Mouse (Mus musculus): ENCODE measurements around the gene Krtap19-4. TPM values are rescaled to one million over a fixed set of nuclear protein-coding genes. Genes with fewer than 3 reads are reported as not detected.

Gene Krtap19-4
- total RNA-seq (2015) (not detected in 2 replicates), total RNA-seq (2017) (not detected in 2 replicates)

- ATAC-seq (ENCODE audit: poor library complexity, severe bottlenecking): no peak
Measured at GRCm38 (mm10) chr16:88884989-88885388, at the start of gene Krtap19-4. Gene Krtap19-4 (minus strand): TSS chr16:88885089.

GRCm38 (mm10) chr16:88932165-88932564, 47.3 kb upstream of the Krtap19-4 start, which contains the start of gene Krtap19-9b:
Gene Krtap19-9b (minus strand): TSS chr16:88932265.
- no peak for ATAC-seq (ENCODE audit: poor library complexity, severe bottlenecking)

- ATAC-seq (ENCODE audit: poor library complexity, severe bottlenecking): no peak
Measured at GRCm38 (mm10) chr16:88896357-88896756, 11.5 kb upstream of the Krtap19-4 start, which contains the start of gene Krtap19-5. Gene Krtap19-5 (minus strand): TSS chr16:88896457.

GRCm38 (mm10) chr16:88886870-88887269, 2.0 kb upstream of the Krtap19-4 start:
- no peak for ATAC-seq (ENCODE audit: poor library complexity, severe bottlenecking)

GRCm38 (mm10) chr16:88877938-88878337, 7.0 kb downstream of the Krtap19-4 start, which contains the start of gene Krtap19-3:
Gene Krtap19-3 (minus strand): TSS chr16:88878038.
- ATAC-seq (ENCODE audit: poor library complexity, severe bottlenecking): no peak

GRCm38 (mm10) chr16:88874169-88874568, 10.7 kb downstream of the Krtap19-4 start, which contains the start of gene Krtap19-2:
Gene Krtap19-2 (minus strand): TSS chr16:88874269.
- ATAC-seq (ENCODE audit: poor library complexity, severe bottlenecking): no peak

- ATAC-seq (ENCODE audit: poor library complexity, severe bottlenecking): no peak
Measured at GRCm38 (mm10) chr16:88869311-88869710, 15.6 kb downstream of the Krtap19-4 start, which contains the start of gene Krtap19-1. Gene Krtap19-1 (minus strand): TSS chr16:88869411.

GRCm38 (mm10) chr16:88864887-88865407, 19.9 kb downstream of the Krtap19-4 start:
- no peak for ATAC-seq (ENCODE audit: poor library complexity, severe bottlenecking)

GRCm38 (mm10) chr16:88851450-88851849, 33.4 kb downstream of the Krtap19-4 start:
- ATAC-seq (ENCODE audit: poor library complexity, severe bottlenecking): no peak

- no peak for ATAC-seq (ENCODE audit: poor library complexity, severe bottlenecking)
Measured at GRCm38 (mm10) chr16:88848558-88848957, 36.3 kb downstream of the Krtap19-4 start.

GRCm38 (mm10) chr16:88847363-88847762, 37.5 kb downstream of the Krtap19-4 start:
- no peak for ATAC-seq (ENCODE audit: poor library complexity, severe bottlenecking)

Other genes starting within 250 kb of the Krtap19-4 start
- not detected in 2 replicates for gene Krtap26-1, start 237.3 kb downstream of the Krtap19-4 start, total RNA-seq (2015)
- gene Krtap26-1, start 237.3 kb downstream of the Krtap19-4 start, total RNA-seq (2017): not detected in 2 replicates
- gene Krtap27-1, start 213.4 kb downstream of the Krtap19-4 start, total RNA-seq (2015): not detected in 2 replicates
- gene Krtap27-1, start 213.4 kb downstream of the Krtap19-4 start, total RNA-seq (2017): not detected in 2 replicates
- gene 2310061N02Rik, start 177.1 kb downstream of the Krtap19-4 start, total RNA-seq (2015): not detected in 2 replicates
- gene 2310061N02Rik, start 177.1 kb downstream of the Krtap19-4 start, total RNA-seq (2017): not detected in 2 replicates
- not detected in 2 replicates for gene Krtap13-1, start 156.2 kb downstream of the Krtap19-4 start, total RNA-seq (2015)
- not detected in 2 replicates for gene Krtap13-1, start 156.2 kb downstream of the Krtap19-4 start, total RNA-seq (2017)
- gene Krtap13, start 133.5 kb downstream of the Krtap19-4 start, total RNA-seq (2015): not detected in 2 replicates
- not detected in 2 replicates for gene Krtap13, start 133.5 kb downstream of the Krtap19-4 start, total RNA-seq (2017)
- not detected in 2 replicates for gene 2310034C09Rik, start 126.2 kb downstream of the Krtap19-4 start, total RNA-seq (2015)
- not detected in 2 replicates for gene 2310034C09Rik, start 126.2 kb downstream of the Krtap19-4 start, total RNA-seq (2017)
- not detected in 2 replicates for gene 2310057N15Rik, start 110.9 kb downstream of the Krtap19-4 start, total RNA-seq (2015)
- not detected in 2 replicates for gene 2310057N15Rik, start 110.9 kb downstream of the Krtap19-4 start, total RNA-seq (2017)
- gene Gm5965, start 107.2 kb downstream of the Krtap19-4 start, total RNA-seq (2015): not detected in 2 replicates
- not detected in 2 replicates for gene Gm5965, start 107.2 kb downstream of the Krtap19-4 start, total RNA-seq (2017)
- not detected in 2 replicates for gene Gm20741, start 72.9 kb downstream of the Krtap19-4 start, total RNA-seq (2015)
- not detected in 2 replicates for gene Gm20741, start 72.9 kb downstream of the Krtap19-4 start, total RNA-seq (2017)
- not detected in 2 replicates for gene Krtap15, start 64.9 kb downstream of the Krtap19-4 start, total RNA-seq (2015)
- gene Krtap15, start 64.9 kb downstream of the Krtap19-4 start, total RNA-seq (2017): not detected in 2 replicates
- not detected in 2 replicates for gene Krtap14, start 58.9 kb downstream of the Krtap19-4 start, total RNA-seq (2015)
- gene Krtap14, start 58.9 kb downstream of the Krtap19-4 start, total RNA-seq (2017): not detected in 2 replicates
- not detected in 2 replicates for gene Krtap19-1, start 15.7 kb downstream of the Krtap19-4 start, total RNA-seq (2015)
- not detected in 2 replicates for gene Krtap19-1, start 15.7 kb downstream of the Krtap19-4 start, total RNA-seq (2017)
- gene Krtap19-2, start 10.8 kb downstream of the Krtap19-4 start, total RNA-seq (2015): not detected in 2 replicates
- gene Krtap19-2, start 10.8 kb downstream of the Krtap19-4 start, total RNA-seq (2017): not detected in 2 replicates
- not detected in 2 replicates for gene Krtap19-3, start 7.1 kb downstream of the Krtap19-4 start, total RNA-seq (2015)
- gene Krtap19-3, start 7.1 kb downstream of the Krtap19-4 start, total RNA-seq (2017): not detected in 2 replicates
- gene Krtap19-5, start 11.4 kb upstream of the Krtap19-4 start, total RNA-seq (2015): not detected in 2 replicates
- not detected in 2 replicates for gene Krtap19-5, start 11.4 kb upstream of the Krtap19-4 start, total RNA-seq (2017)
- gene Krtap19-9b, start 47.2 kb upstream of the Krtap19-4 start, total RNA-seq (2015): not detected in 2 replicates
- not detected in 2 replicates for gene Krtap19-9b, start 47.2 kb upstream of the Krtap19-4 start, total RNA-seq (2017)
- gene Krtap16-3, start 77.8 kb upstream of the Krtap19-4 start, total RNA-seq (2015): not detected in 2 replicates
- not detected in 2 replicates for gene Krtap16-3, start 77.8 kb upstream of the Krtap19-4 start, total RNA-seq (2017)
- not detected in 2 replicates for gene Krtap22-2, start 125.7 kb upstream of the Krtap19-4 start, total RNA-seq (2015)
- not detected in 2 replicates for gene Krtap22-2, start 125.7 kb upstream of the Krtap19-4 start, total RNA-seq (2017)
- gene Gm10229, start 130.2 kb upstream of the Krtap19-4 start, total RNA-seq (2015): not detected in 2 replicates
- gene Gm10229, start 130.2 kb upstream of the Krtap19-4 start, total RNA-seq (2017): not detected in 2 replicates
- gene Krtap6-1, start 146.6 kb upstream of the Krtap19-4 start, total RNA-seq (2015): not detected in 2 replicates
- not detected in 2 replicates for gene Krtap6-1, start 146.6 kb upstream of the Krtap19-4 start, total RNA-seq (2017)
- gene Gm10228, start 156.4 kb upstream of the Krtap19-4 start, total RNA-seq (2015): not detected in 2 replicates
- not detected in 2 replicates for gene Gm10228, start 156.4 kb upstream of the Krtap19-4 start, total RNA-seq (2017)
- gene Krtap6-5, start 162.8 kb upstream of the Krtap19-4 start, total RNA-seq (2015): not detected in 2 replicates
- gene Krtap6-5, start 162.8 kb upstream of the Krtap19-4 start, total RNA-seq (2017): not detected in 2 replicates
- gene 1110025L11Rik, start 178.9 kb upstream of the Krtap19-4 start, total RNA-seq (2015): not detected in 2 replicates
- gene 1110025L11Rik, start 178.9 kb upstream of the Krtap19-4 start, total RNA-seq (2017): not detected in 2 replicates
- gene Krtap6-3, start 198.9 kb upstream of the Krtap19-4 start, total RNA-seq (2015): not detected in 2 replicates
- gene Krtap6-3, start 198.9 kb upstream of the Krtap19-4 start, total RNA-seq (2017): not detected in 2 replicates